Mouse (Mus musculus) stomach, embryonic 14.5 days (tissue): ENCODE data around the gene Nhej1. TPM values are rescaled to one million over a fixed set of nuclear protein-coding genes. Genes with fewer than 3 reads are reported as not detected.

Source experiments
- ATAC-seq: fragments of 200-750 bp; cut with Nextera tagmentation; 2 replicates; pipeline ENCODE4 v1.8.0; 2017; ENCODE audit warnings: low read depth, moderate TSS enrichment; ENCODE audit not compliant: insufficient number of reproducible peaks, insufficient read depth, low FRiP score
- H3K27ac ChIP-seq: fragments of 300-500 bp; sonication (generic); 2 replicates; pipeline ENCODE4 v1.5.1; 2014; ENCODE audit warnings: mild to moderate bottlenecking, low read length, moderate library complexity, mixed read lengths
- H3K27me3 ChIP-seq: fragments of 300-500 bp; sonication (generic); 2 replicates; pipeline ENCODE4 v1.6.1; 2014; ENCODE audit warnings: low read length, control low read depth, mixed read lengths; ENCODE audit not compliant: control insufficient read depth, insufficient read depth
- H3K36me3 ChIP-seq: fragments of 300-500 bp; sonication (generic); 2 replicates; pipeline ENCODE4 v1.6.1; 2014; ENCODE audit warnings: mild to moderate bottlenecking, control low read depth, low read length, moderate library complexity, mixed read lengths; ENCODE audit not compliant: control insufficient read depth, insufficient read depth
- H3K4me1 ChIP-seq: fragments of 300-500 bp; sonication (generic); 2 replicates; pipeline ENCODE4 v1.6.1; 2014; ENCODE audit warnings: low read length, control low read depth, mixed read lengths; ENCODE audit not compliant: control insufficient read depth, insufficient read depth
- H3K4me2 ChIP-seq: fragments of 300-500 bp; sonication (generic); replicated peaks from 2 replicates; pipeline ENCODE4 v1.6.1; 2014; ENCODE audit warnings: low read depth, low read length, control low read depth
- H3K4me3 ChIP-seq: fragments of 300-500 bp; sonication (generic); 2 replicates; pipeline ENCODE4 v1.5.1; 2014; ENCODE audit warnings: low read depth, low read length, control low read depth
- H3K9ac ChIP-seq: fragments of 300-500 bp; sonication (generic); replicated peaks from 2 replicates; pipeline ENCODE4 v1.6.1; 2014; ENCODE audit warnings: low read depth, mild to moderate bottlenecking, control low read depth, low read length, moderate library complexity, mixed read lengths
- H3K9me3 ChIP-seq: fragments of 300-500 bp; sonication (generic); 2 replicates; pipeline ENCODE4 v1.6.1; 2016; ENCODE audit warnings: low read depth, low read length, control low read depth; ENCODE audit not compliant: control insufficient read depth
- WGBS: fragments of 180-500 bp; shearing (Covaris S2); extraction: QIAGEN DNeasy Blood & Tissue Kit; methylation state at CpG from one replicate; pipeline ENCODE4 v1.1.7; 2014; 5-methylcytosine and 5-hydroxymethylcytosine counted together
- polyA plus RNA-seq: library from polyadenylated mRNA; unstranded; fragments of >200 nt; fragmentation: Nextera tagmentation; extraction: Ambion mirVana; gene quantifications from 2 replicates; pipeline ENCODE4 v1.2.1, GENCODE M21; 2014

Nhej1 gene
- polyA plus RNA-seq, 1 experiment from 2014 or later, result 7.2 TPM

GRCm38 (mm10) chr1:74948784-74949665 lies 176.0 kb downstream of the Nhej1 start:
- 2% methylated on average over 20 of the region's 20 CpGs for WGBS
- Histone ChIP-seq H3K4me2 (peak overlapping the region; percentile 58), H3K36me3 (no peaks in the 10 kb centered on the region), H3K9ac (peak overlapping the region; percentile 68; the same call in 1 of the 2 replicates), H3K27me3 (peaks cover 61% of the 10 kb centered on the region), H3K27ac (peak overlapping the region; percentile 58; the same call in 1 of the 2 replicates), H3K4me1 (peaks cover 9% of the 10 kb centered on the region; the same call in 1 of the 2 replicates), H3K4me3 (peak overlapping the region; percentile 42), H3K9me3 (no peaks in the 10 kb centered on the region)
- no peak for ATAC-seq

DNA sequence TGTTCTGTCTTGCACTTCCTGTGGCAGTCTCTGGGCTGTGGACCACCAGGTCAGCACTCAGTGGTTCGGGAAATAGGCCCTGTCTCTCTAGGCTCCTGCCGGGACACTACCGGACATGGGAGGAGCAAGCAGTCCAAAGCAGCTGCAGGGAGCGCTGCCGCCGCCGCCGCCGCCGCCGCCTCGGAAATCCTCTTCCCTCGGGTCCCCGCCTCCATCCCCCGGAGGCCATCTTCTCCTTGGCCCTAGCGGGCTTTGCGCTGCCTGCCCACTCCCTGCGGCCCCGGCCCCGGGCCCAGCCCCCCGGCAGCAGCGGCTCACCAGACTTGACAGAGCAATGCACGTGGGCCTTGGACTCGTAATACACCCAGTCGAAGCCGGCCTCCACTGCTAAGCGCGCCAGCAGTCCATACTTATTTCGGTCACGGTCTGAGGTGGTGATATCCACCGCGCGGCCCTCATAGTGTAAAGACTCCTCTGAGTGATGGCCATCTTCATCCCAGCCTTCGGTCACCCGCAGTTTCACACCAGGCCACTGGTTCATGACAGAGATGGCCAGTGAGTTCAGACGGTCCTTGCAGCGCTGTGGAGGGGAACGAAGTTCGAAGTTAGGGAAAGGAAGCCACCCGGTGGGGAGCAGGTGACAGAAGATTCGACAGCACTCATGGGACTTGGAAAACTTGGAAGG lies 176.9 kb downstream of the Nhej1 start:
- no peak overlapping the region for H3K27ac ChIP-seq
- peak overlapping the region; percentile 42 for H3K4me3 ChIP-seq
- no peak for ATAC-seq
- peak overlapping the region; percentile 58 for H3K4me2 ChIP-seq
- H3K27me3 ChIP-seq, result peaks cover 54% of the 10 kb centered on the region
- peaks cover 9% of the 10 kb centered on the region; the same call in 1 of the 2 replicates for H3K4me1 ChIP-seq
- H3K36me3 ChIP-seq, result no peaks in the 10 kb centered on the region
- H3K9me3 ChIP-seq, result no peaks in the 10 kb centered on the region
- WGBS, result 4% methylated on average over 39 of the region's 41 CpGs
- peak overlapping the region; percentile 25; the same call in 1 of the 2 replicates for H3K9ac ChIP-seq

DNA sequence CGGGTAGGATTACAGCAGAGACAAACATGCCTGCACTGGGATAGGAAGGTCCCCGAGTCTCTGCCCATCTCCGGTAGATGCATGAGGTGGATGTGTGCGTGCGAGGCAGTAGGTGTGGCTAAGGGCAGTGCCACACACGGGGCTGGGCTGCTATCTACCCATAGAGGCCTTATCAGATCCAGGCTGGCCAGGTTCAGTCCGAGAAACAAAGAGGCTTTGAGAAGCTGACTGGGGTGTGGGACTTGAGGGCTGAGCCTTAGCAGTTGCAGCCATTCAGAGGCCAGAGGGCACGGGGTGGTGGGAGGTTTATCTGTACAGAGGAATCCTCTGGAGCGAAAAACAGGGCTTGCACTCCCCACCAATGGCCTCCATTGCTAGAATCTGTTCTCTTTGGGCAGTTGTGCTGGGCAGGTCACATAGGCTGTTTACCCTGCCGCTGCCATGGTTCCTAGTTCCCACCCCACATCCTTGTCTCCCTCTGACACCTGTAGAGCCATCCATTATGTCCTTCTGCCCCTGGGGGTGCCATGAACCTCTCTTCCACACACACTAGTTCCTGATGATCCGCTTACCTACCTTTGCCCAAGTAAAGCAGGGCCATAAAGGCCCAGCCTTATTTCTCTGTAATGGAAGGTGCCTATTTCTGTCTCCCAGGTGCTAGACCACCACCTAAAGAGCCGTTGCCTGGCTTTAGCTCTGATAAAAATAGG lies 183.2 kb downstream of the Nhej1 start:
- H3K27ac ChIP-seq, result no peak overlapping the region
- peaks cover 4% of the 10 kb centered on the region; the same call in 1 of the 2 replicates for H3K27me3 ChIP-seq
- H3K9ac ChIP-seq, result no peak overlapping the region
- peak; percentile 87 for ATAC-seq
- no peak overlapping the region for H3K4me3 ChIP-seq
- no peak overlapping the region for H3K4me2 ChIP-seq
- H3K4me1 ChIP-seq, result 0 out of 2 replicates have a peak, but pooled peaks cover 3% of the 10 kb centered on the region
- H3K9me3 ChIP-seq, result no peaks in the 10 kb centered on the region
- no peaks in the 10 kb centered on the region for H3K36me3 ChIP-seq
- 44% methylated on average over 12 of the region's 12 CpGs for WGBS

GRCm38 (mm10) chr1:74939762-74940161 lies 185.2 kb downstream of the Nhej1 start:
- Histone ChIP-seq H3K4me3 (no peak overlapping the region), H3K4me1 (0 out of 2 replicates have a peak, but pooled peaks cover 3% of the 10 kb centered on the region), H3K9me3 (no peaks in the 10 kb centered on the region), H3K9ac (no peak overlapping the region), H3K4me2 (no peak overlapping the region), H3K27ac (no peak overlapping the region), H3K36me3 (no peaks in the 10 kb centered on the region), H3K27me3 (peaks cover 2% of the 10 kb centered on the region; the same call in 1 of the 2 replicates)
- no peak for ATAC-seq
- 5% methylated on average over 3 of the region's 3 CpGs for WGBS

DNA sequence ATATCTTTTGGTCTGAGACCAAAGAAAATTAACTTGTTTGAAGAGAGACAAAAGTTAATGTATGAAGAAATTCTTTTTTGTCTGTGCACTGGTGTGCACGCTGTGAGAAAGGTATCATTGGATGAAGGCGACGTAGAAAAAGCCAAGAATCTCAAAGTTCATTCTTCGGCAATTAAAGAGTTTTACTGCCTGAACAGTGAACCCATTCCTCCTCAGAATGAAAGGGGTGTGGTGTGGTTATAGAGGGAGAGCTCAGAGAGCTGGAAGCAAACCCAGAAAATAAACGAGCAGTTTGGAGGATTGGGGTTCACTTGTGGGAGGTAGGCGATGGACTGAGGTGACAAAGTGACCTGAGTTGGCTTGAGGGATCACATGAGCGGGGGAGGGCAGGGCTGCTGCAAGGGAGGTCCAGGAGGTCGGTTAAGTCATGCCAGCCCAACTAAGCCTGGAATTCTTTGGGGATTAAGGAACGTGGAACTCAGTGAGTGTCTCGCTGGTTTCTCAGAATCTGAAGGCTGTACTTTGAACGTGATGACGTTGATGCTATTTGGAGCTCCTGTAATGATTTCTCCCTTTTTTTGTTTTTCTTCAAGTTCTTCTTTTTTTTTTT lies 188.7 kb downstream of the Nhej1 start:
- Histone ChIP-seq H3K4me1 (no peaks in the 10 kb centered on the region), H3K36me3 (no peaks in the 10 kb centered on the region), H3K4me2 (no peak overlapping the region), H3K9me3 (no peaks in the 10 kb centered on the region), H3K4me3 (no peak overlapping the region), H3K9ac (no peak overlapping the region), H3K27me3 (peaks cover 4% of the 10 kb centered on the region; the same call in 1 of the 2 replicates), H3K27ac (no peak overlapping the region)
- WGBS, result 44% methylated on average over 12 of the region's 12 CpGs
- no peak for ATAC-seq

GRCm38 (mm10) chr1:74935402-74935801 lies 189.6 kb downstream of the Nhej1 start, which contains the start of gene Cfap65:
Cfap65 (minus strand) TSS chr1:74935599.
- Histone ChIP-seq H3K4me1 (no peaks in the 10 kb centered on the region), H3K4me3 (peak within 1 kb of the TSS; percentile 17; the same call in 1 of the 2 replicates), H3K36me3 (no peaks in the 10 kb centered on the region), H3K9ac (no peak within 1 kb of the TSS), H3K4me2 (peak within 1 kb of the TSS; percentile 16; the same call in 1 of the 2 replicates), H3K27ac (no peak within 1 kb of the TSS), H3K9me3 (no peaks in the 10 kb centered on the region), H3K27me3 (peaks cover 4% of the 10 kb centered on the region; the same call in 1 of the 2 replicates)
- WGBS, result 3% methylated on average over 18 of the region's 18 CpGs
- ATAC-seq, result no peak

GRCm38 (mm10) chr1:74927621-74928296 lies 197.2 kb downstream of the Nhej1 start:
- no peak for ATAC-seq
- Histone ChIP-seq H3K9ac (no peak overlapping the region), H3K27ac (no peak overlapping the region), H3K36me3 (no peaks in the 10 kb centered on the region), H3K27me3 (no peaks in the 10 kb centered on the region), H3K4me1 (no peaks in the 10 kb centered on the region), H3K4me2 (no peak overlapping the region), H3K9me3 (no peaks in the 10 kb centered on the region), H3K4me3 (no peak overlapping the region)
- 76% methylated on average over 9 of the region's 9 CpGs for WGBS
